Mouse (Mus musculus): Measurements from ENCODE around the gene Prelp. TPM values are rescaled to one million over a fixed set of nuclear protein-coding genes. Genes with fewer than 3 reads are reported as not detected.

Gene Prelp
- polyA plus RNA-seq, 1 experiment from 2014 or later: 6.4 TPM

DNA sequence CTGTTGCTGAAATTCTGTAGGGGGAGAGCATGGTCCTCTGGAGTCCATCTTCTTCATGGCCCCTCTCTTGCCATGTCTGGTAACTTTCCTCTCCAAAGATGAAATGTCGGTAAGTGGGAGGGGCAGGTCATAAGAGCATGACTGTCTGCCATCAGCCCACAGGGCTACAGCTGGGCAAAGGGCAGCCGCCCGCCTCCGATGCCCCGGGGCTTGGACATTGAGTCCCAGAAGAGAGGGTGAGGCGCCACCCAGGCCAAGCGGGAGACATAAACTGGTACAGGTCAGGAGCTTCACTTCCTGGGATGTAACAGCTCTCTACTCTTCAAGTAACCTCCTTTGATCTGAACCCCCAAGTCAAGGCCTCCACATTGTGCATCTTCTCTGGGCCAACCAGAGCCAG is 44.3 kb downstream of the Prelp start:
- no peaks in the 10 kb centered on the region; the same call in 1 of the 2 replicates for H3K27me3 ChIP-seq (replicated peaks; ENCODE audit: insufficient read depth, low read length)
- ATAC-seq: no peak

DNA sequence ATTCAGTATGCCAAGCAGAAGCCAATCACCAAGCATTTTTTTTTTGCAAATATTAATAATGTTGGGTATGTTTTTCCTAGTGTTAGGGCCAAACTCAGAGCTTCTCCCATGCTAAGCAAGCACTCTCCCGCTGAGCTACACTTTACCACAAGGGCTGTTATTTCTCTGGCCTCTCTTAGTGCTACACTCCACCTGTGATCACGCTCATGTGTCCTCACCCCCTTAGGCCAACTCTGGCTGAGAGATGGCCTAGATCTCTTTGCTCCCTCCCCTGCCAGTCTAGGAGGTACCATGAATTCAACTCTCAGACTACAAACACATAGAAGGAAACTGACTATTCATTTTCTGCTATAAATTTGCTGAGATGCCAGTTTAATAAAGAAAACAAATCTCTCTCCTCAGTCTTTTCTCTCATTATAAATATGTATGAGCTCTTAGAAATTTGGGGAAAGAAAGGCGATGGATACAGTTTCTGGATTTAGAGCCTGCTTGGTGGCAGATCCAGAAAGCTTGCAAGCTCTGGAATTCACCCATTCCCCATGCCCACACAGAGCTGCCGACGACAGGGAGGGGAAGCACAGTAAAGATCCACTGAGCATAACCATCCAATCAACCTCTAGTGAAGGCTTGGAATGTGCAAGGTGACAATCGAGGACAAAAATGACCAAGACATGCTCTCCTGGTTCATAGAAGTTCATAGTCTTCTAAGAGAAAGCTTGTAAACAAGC is 48.0 kb downstream of the Prelp start:
- Histone ChIP-seq H3K27me3 (replicated peaks; ENCODE audit: insufficient read depth, low read length) (no peaks in the 10 kb centered on the region), H3K4me2 (replicated peaks; ENCODE audit: low read depth, low read length) (no peak overlapping the region), H3K27ac (ENCODE audit: low read length) (no peak overlapping the region), H3K9me3 (ENCODE audit: low read length) (no peaks in the 10 kb centered on the region), H3K4me1 (ENCODE audit: insufficient read depth, low read depth, low read length) (no peaks in the 10 kb centered on the region), H3K9ac (replicated peaks; ENCODE audit: low read depth) (no peak overlapping the region), H3K36me3 (ENCODE audit: insufficient read depth, low read length) (no peaks in the 10 kb centered on the region), H3K4me3 (ENCODE audit: low read depth, low read length) (no peak overlapping the region)
- WGBS: 80% methylated on average over 6 of the region's 6 CpGs
- no peak for TF ChIP-seq CTCF (IDR thresholded peaks at IDR 0.05)
- TF ChIP-seq EP300 (IDR thresholded peaks at IDR 0.05): no peak
- ATAC-seq (no peak), DNase-seq (ENCODE audit: low spot score) (no peak)

More for the DNA sequence above, 44.3 kb downstream of the Prelp start:
- Histone ChIP-seq H3K4me2 (replicated peaks; ENCODE audit: low read depth, low read length) (no peak overlapping the region), H3K27ac (ENCODE audit: low read length) (no peak overlapping the region), H3K4me1 (ENCODE audit: insufficient read depth, low read depth, low read length) (no peaks in the 10 kb centered on the region), H3K4me3 (ENCODE audit: low read depth, low read length) (no peak overlapping the region), H3K9me3 (ENCODE audit: low read length) (no peaks in the 10 kb centered on the region), H3K9ac (replicated peaks; ENCODE audit: low read depth) (no peak overlapping the region), H3K36me3 (ENCODE audit: insufficient read depth, low read length) (no peaks in the 10 kb centered on the region)
- DNase-seq (ENCODE audit: low spot score): no peak
- 92% methylated on average over 7 of the region's 7 CpGs for WGBS
- TF ChIP-seq CTCF (IDR thresholded peaks at IDR 0.05) (no peak), EP300 (IDR thresholded peaks at IDR 0.05) (no peak)

DNA sequence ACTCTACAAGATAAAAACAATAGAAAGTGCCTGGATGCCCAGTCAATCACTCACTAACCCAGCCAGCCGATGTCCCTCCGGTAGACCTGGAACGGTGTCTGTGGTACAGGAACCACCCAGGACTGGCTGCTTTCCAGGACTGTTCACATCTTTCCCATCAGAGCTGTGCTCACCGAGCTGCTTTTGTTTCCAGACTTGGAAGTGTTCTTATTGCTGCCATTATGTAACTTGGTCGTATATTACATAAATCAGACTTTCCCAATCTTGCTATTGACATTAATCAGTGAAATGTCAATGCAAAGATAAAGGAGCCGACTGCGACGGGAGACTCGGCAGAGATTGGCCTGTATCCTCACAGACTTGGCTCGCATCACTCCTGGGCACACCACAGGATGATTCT is 50.0 kb downstream of the Prelp start:
- H3K36me3 ChIP-seq (ENCODE audit: insufficient read depth, low read length): no peaks in the 10 kb centered on the region
- H3K4me2 ChIP-seq (replicated peaks; ENCODE audit: low read depth, low read length): no peak overlapping the region
- no peak overlapping the region for H3K9ac ChIP-seq (replicated peaks; ENCODE audit: low read depth)
- no peaks in the 10 kb centered on the region for H3K27me3 ChIP-seq (replicated peaks; ENCODE audit: insufficient read depth, low read length)
- no peak for TF ChIP-seq CTCF (IDR thresholded peaks at IDR 0.05)
- no peak for TF ChIP-seq EP300 (IDR thresholded peaks at IDR 0.05)
- no peaks in the 10 kb centered on the region for H3K9me3 ChIP-seq (ENCODE audit: low read length)
- no peak for DNase-seq (ENCODE audit: low spot score)
- no peaks in the 10 kb centered on the region for H3K4me1 ChIP-seq (ENCODE audit: insufficient read depth, low read depth, low read length)
- no peak overlapping the region for H3K4me3 ChIP-seq (ENCODE audit: low read depth, low read length)
- 46% methylated on average over 10 of the region's 10 CpGs for WGBS
- H3K27ac ChIP-seq (ENCODE audit: low read length): no peak overlapping the region
- no peak for ATAC-seq

DNA sequence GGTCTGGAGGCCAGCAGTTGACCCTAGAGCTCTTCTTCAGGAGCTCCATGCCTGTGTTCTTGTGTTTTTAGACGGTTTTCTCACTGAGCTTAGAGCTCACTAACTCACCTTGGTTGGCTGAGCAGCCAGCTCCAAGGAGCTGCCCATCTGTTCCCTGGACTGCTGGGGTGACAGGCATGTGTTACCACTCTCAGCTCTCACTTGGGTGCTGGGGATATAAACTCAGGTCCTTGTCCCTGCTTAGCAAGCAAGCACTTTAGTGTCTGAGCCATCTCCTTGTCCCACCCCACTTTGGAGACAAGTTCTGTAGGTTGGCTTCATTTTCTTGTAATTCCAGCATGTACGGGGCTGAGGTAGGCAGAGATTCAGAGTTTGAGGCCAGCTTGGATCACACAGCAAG is 52.0 kb downstream of the Prelp start:
- ATAC-seq: no peak
- no peak overlapping the region for H3K9ac ChIP-seq (replicated peaks; ENCODE audit: low read depth)
- 53% methylated on average over 2 of the region's 2 CpGs for WGBS
- H3K4me1 ChIP-seq (ENCODE audit: insufficient read depth, low read depth, low read length): no peaks in the 10 kb centered on the region
- H3K4me3 ChIP-seq (ENCODE audit: low read depth, low read length): no peak overlapping the region
- H3K36me3 ChIP-seq (ENCODE audit: insufficient read depth, low read length): no peaks in the 10 kb centered on the region
- TF ChIP-seq CTCF (IDR thresholded peaks at IDR 0.05) (no peak), EP300 (IDR thresholded peaks at IDR 0.05) (no peak)
- no peak for DNase-seq (ENCODE audit: low spot score)
- no peaks in the 10 kb centered on the region for H3K9me3 ChIP-seq (ENCODE audit: low read length)
- no peaks in the 10 kb centered on the region for H3K27me3 ChIP-seq (replicated peaks; ENCODE audit: insufficient read depth, low read length)
- H3K4me2 ChIP-seq (replicated peaks; ENCODE audit: low read depth, low read length): no peak overlapping the region
- no peak overlapping the region for H3K27ac ChIP-seq (ENCODE audit: low read length)

DNA sequence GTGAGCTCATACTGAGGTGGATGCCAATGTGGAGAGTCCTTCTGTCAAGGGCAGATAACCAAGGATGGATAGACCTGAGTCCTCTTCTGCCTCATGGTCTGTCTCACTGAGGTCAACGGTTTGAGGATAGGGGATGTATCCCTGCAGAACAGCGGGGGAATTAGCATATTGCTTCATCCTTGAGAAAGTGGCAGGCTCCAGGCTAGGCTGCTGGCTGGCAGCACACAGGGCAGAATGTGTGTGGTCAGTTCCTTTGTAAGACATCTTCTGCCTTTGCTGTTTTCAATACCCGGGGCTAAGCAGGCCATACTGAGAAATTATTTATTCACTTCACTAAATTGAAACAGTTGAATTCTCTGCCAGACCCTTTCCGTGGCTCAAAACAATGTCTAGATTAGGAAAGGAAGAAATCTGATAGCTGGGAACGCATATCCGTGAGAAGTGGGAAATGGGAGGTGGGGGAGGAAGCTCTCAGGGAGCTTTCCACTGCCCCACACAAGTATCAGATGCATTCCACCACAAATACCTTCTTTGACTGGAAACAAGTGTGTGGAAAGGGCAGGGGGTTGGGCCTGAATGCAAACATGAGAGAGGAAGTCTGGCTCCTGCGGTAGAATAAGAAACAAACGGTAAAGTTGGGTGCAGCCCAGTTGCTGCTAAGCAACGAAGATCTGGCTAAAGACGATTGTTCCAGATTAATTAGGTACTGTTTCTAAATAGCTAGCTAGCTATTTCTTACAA is 57.8 kb downstream of the Prelp start:
- H3K4me2 ChIP-seq (replicated peaks; ENCODE audit: low read depth, low read length): peak overlapping the region; percentile 32; the same call in 1 of the 2 replicates
- 4% methylated on average over 10 of the region's 10 CpGs for WGBS
- DNase-seq (ENCODE audit: low spot score): peak; percentile 83
- H3K36me3 ChIP-seq (ENCODE audit: insufficient read depth, low read length): no peaks in the 10 kb centered on the region
- H3K27me3 ChIP-seq (replicated peaks; ENCODE audit: insufficient read depth, low read length): no peaks in the 10 kb centered on the region
- peaks cover 5% of the 10 kb centered on the region; the same call in 1 of the 2 replicates for H3K4me1 ChIP-seq (ENCODE audit: insufficient read depth, low read depth, low read length)
- ATAC-seq: peak; percentile 87
- TF ChIP-seq CTCF (IDR thresholded peaks at IDR 0.05): no peak
- peak; percentile 47; the same call in 1 of the 2 replicates for TF ChIP-seq EP300 (IDR thresholded peaks at IDR 0.05)
- no peaks in the 10 kb centered on the region for H3K9me3 ChIP-seq (ENCODE audit: low read length)
- no peak overlapping the region for H3K9ac ChIP-seq (replicated peaks; ENCODE audit: low read depth)
- H3K27ac ChIP-seq (ENCODE audit: low read length): peak overlapping the region; percentile 14; the same call in 1 of the 2 replicates
- no peak overlapping the region for H3K4me3 ChIP-seq (ENCODE audit: low read depth, low read length)

DNA sequence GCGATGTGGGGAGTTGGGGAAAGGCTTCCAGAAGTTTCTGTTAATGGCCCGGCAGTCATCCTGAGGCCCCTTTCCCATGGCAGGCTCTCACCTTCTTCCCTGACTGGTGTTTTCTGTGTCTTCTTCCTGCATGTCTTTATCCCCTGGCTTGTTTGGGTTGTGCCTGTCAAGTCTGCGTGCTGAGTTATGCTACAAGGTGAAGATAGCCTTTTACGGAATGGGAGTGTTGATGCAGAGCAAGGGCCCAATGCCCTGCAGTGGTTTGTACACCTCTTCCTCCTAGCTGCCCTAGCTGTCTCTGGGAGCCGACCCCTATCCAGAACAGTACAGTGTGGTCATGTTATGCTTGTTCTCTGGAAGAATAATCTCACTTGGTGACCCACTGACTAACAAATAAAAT is 60.2 kb downstream of the Prelp start:
- Histone ChIP-seq H3K9ac (replicated peaks; ENCODE audit: low read depth) (no peak overlapping the region), H3K4me3 (ENCODE audit: low read depth, low read length) (no peak overlapping the region), H3K4me2 (replicated peaks; ENCODE audit: low read depth, low read length) (no peak overlapping the region), H3K27me3 (replicated peaks; ENCODE audit: insufficient read depth, low read length) (no peaks in the 10 kb centered on the region), H3K9me3 (ENCODE audit: low read length) (no peaks in the 10 kb centered on the region), H3K4me1 (ENCODE audit: insufficient read depth, low read depth, low read length) (peaks cover 5% of the 10 kb centered on the region; the same call in 1 of the 2 replicates), H3K27ac (ENCODE audit: low read length) (no peak overlapping the region), H3K36me3 (ENCODE audit: insufficient read depth, low read length) (no peaks in the 10 kb centered on the region)
- DNase-seq (ENCODE audit: low spot score): no peak
- no peak for TF ChIP-seq EP300 (IDR thresholded peaks at IDR 0.05)
- TF ChIP-seq CTCF (IDR thresholded peaks at IDR 0.05): no peak
- 51% methylated on average over 5 of the region's 5 CpGs for WGBS
- no peak for ATAC-seq

Other genes with a start within 250 kb of the Prelp start
- gene Lax1, start 231.3 kb downstream of the Prelp start, polyA plus RNA-seq (2015; fragmentation: Nextera tagmentation; extraction: Ambion mirVana): 0.30 and 0.33 TPM in 2 replicates
- gene Atp2b4, start 120.4 kb downstream of the Prelp start, polyA plus RNA-seq (2015; fragmentation: Nextera tagmentation; extraction: Ambion mirVana): 7.8 and 8.5 TPM in 2 replicates
- gene Optc, start 13.4 kb downstream of the Prelp start, polyA plus RNA-seq (2015; fragmentation: Nextera tagmentation; extraction: Ambion mirVana): 0.15 and 0.31 TPM in 2 replicates
- 9.7 and 10.0 TPM in 2 replicates for gene Fmod, start 115.8 kb upstream of the Prelp start, polyA plus RNA-seq (2015; fragmentation: Nextera tagmentation; extraction: Ambion mirVana)
- 177 and 184 TPM in 2 replicates for gene Btg2, start 157.7 kb upstream of the Prelp start, polyA plus RNA-seq (2015; fragmentation: Nextera tagmentation; extraction: Ambion mirVana)
- gene Chit1, start 189.8 kb upstream of the Prelp start, polyA plus RNA-seq (2015; fragmentation: Nextera tagmentation; extraction: Ambion mirVana): 0.29 TPM in 1 of 2 replicates, not detected in the other